In genomic region chr5:75149380-75149779, GRCm38 (mm10) we compare ENCODE assay signal across 8 mouse cellular contexts. TPM values are rescaled to one million over a fixed set of nuclear protein-coding genes. Genes with fewer than 3 reads are reported as not detected.
DNase-seq lines count a peak whose midpoint lies in the region; ATAC-seq and TF ChIP-seq lines count a peak whose summit lies in the region.

No protein-coding gene starts in this region.

- no peak for DNase-seq in forebrain, postnatal 0 days
- DNase-seq in lung, adult 18-20 months: no peak
- DNase-seq in adrenal gland, postnatal 25 days: no peak
- no peak for DNase-seq in gastrocnemius, postnatal 25 days

- H3K4me2 ChIP-seq in forebrain, embryonic 12.5 days: peak overlapping the region; percentile 38
- H3K4me2 ChIP-seq in forebrain, postnatal 0 days (ENCODE audit: low read depth): no peak overlapping the region
- peak overlapping the region; percentile 49 for H3K4me2 ChIP-seq in lung, embryonic 15.5 days
- H3K4me2 ChIP-seq in hindbrain, embryonic 12.5 days (replicated peaks): peak overlapping the region; percentile 39
- peak overlapping the region; percentile 32 for H3K4me2 ChIP-seq in neural tube, embryonic 15.5 days

- no peak overlapping the region for H3K27ac ChIP-seq in forebrain, embryonic 12.5 days
- H3K27ac ChIP-seq in forebrain, postnatal 0 days (ENCODE audit: low read depth, low read length): no peak overlapping the region
- no peak overlapping the region for H3K27ac ChIP-seq in lung, embryonic 15.5 days
- H3K27ac ChIP-seq in hindbrain, embryonic 12.5 days: peak overlapping the region; percentile 58; the same call in 1 of the 2 replicates
- 0 out of 2 replicates have a peak overlapping the region, but pooled peaks have one; percentile 2 for H3K27ac ChIP-seq in neural tube, embryonic 15.5 days (replicated peaks)

- no peak for ATAC-seq in forebrain, embryonic 12.5 days (ENCODE audit: low FRiP score)
- ATAC-seq in forebrain, postnatal 0 days: no peak
- ATAC-seq in lung, embryonic 15.5 days (ENCODE audit: borderline replicate concordance, extremely low read depth, low FRiP score, low TSS enrichment): no peak
- no peak for ATAC-seq in hindbrain, embryonic 12.5 days (ENCODE audit: low FRiP score)
- ATAC-seq in neural tube, embryonic 15.5 days (ENCODE audit: low FRiP score): no peak

- H3K4me3 ChIP-seq in forebrain, embryonic 12.5 days (replicated peaks): no peak overlapping the region
- H3K4me3 ChIP-seq in forebrain, postnatal 0 days (ENCODE audit: low read depth, low read length): no peak overlapping the region
- no peak overlapping the region for H3K4me3 ChIP-seq in lung, embryonic 15.5 days
- H3K4me3 ChIP-seq in hindbrain, embryonic 12.5 days: peak overlapping the region; percentile 18
- no peak overlapping the region for H3K4me3 ChIP-seq in neural tube, embryonic 15.5 days (replicated peaks)

- 2% methylated on average over 10 of the region's 10 CpGs for WGBS in forebrain, embryonic 12.5 days
- WGBS in forebrain, postnatal 0 days: 14% methylated on average over 10 of the region's 10 CpGs
- WGBS in lung, embryonic 15.5 days: 14% methylated on average over 10 of the region's 10 CpGs
- 3% methylated on average over 10 of the region's 10 CpGs for WGBS in hindbrain, embryonic 12.5 days
- WGBS in neural tube, embryonic 15.5 days: 4% methylated on average over 10 of the region's 10 CpGs

- H3K36me3 ChIP-seq in forebrain, embryonic 12.5 days (replicated peaks): no peaks in the 10 kb centered on the region
- H3K36me3 ChIP-seq in forebrain, postnatal 0 days (ENCODE audit: insufficient read depth): no peaks in the 10 kb centered on the region
- H3K36me3 ChIP-seq in lung, embryonic 15.5 days: no peaks in the 10 kb centered on the region
- H3K36me3 ChIP-seq in hindbrain, embryonic 12.5 days: no peaks in the 10 kb centered on the region
- no peaks in the 10 kb centered on the region for H3K36me3 ChIP-seq in neural tube, embryonic 15.5 days

- H3K9me3 ChIP-seq in forebrain, embryonic 12.5 days: no peaks in the 10 kb centered on the region
- no peaks in the 10 kb centered on the region for H3K9me3 ChIP-seq in forebrain, postnatal 0 days (ENCODE audit: low read length)
- no peaks in the 10 kb centered on the region for H3K9me3 ChIP-seq in lung, embryonic 15.5 days
- no peaks in the 10 kb centered on the region for H3K9me3 ChIP-seq in hindbrain, embryonic 12.5 days (replicated peaks)
- no peaks in the 10 kb centered on the region for H3K9me3 ChIP-seq in neural tube, embryonic 15.5 days (replicated peaks)

- H3K27me3 ChIP-seq in forebrain, embryonic 12.5 days: peaks cover 93% of the 10 kb centered on the region
- H3K27me3 ChIP-seq in forebrain, postnatal 0 days (ENCODE audit: insufficient read depth, low read length): peaks cover 79% of the 10 kb centered on the region
- H3K27me3 ChIP-seq in lung, embryonic 15.5 days: peaks cover 84% of the 10 kb centered on the region
- H3K27me3 ChIP-seq in hindbrain, embryonic 12.5 days: peaks cover 96% of the 10 kb centered on the region
- peaks cover 86% of the 10 kb centered on the region for H3K27me3 ChIP-seq in neural tube, embryonic 15.5 days (replicated peaks)

- TF ChIP-seq CTCF in forebrain, postnatal 0 days (IDR thresholded peaks at IDR 0.05; ENCODE audit: low read depth): no peak

- peaks cover 54% of the 10 kb centered on the region for H3K4me1 ChIP-seq in forebrain, embryonic 12.5 days
- peaks cover 13% of the 10 kb centered on the region; the same call in 1 of the 2 replicates for H3K4me1 ChIP-seq in forebrain, postnatal 0 days (ENCODE audit: insufficient read depth)
- peaks cover 15% of the 10 kb centered on the region for H3K4me1 ChIP-seq in lung, embryonic 15.5 days
- H3K4me1 ChIP-seq in hindbrain, embryonic 12.5 days: peaks cover 46% of the 10 kb centered on the region
- peaks cover 48% of the 10 kb centered on the region for H3K4me1 ChIP-seq in neural tube, embryonic 15.5 days

- H3K9ac ChIP-seq in forebrain, embryonic 12.5 days: no peak overlapping the region
- H3K9ac ChIP-seq in forebrain, postnatal 0 days: no peak overlapping the region
- no peak overlapping the region for H3K9ac ChIP-seq in lung, embryonic 15.5 days
- H3K9ac ChIP-seq in hindbrain, embryonic 12.5 days: no peak overlapping the region
- no peak overlapping the region for H3K9ac ChIP-seq in neural tube, embryonic 15.5 days (replicated peaks)

RNA-seq across cellular contexts. Expression of gene Pdgfra, which starts 2.7 kb away (rescaled TPM):
- 15.7 and 18.9 TPM in 2 replicates for polyA plus RNA-seq in forebrain, embryonic 12.5 days (2016; fragmentation: Nextera tagmentation; extraction: Ambion mirVana)
- 43.9 and 49.9 TPM in 2 replicates for total RNA-seq in forebrain, postnatal 0 days (2014; rRNA removed)
- 10.0 and 14.0 TPM in 2 replicates for polyA plus RNA-seq in forebrain, postnatal 0 days (2015; fragmentation: Nextera tagmentation; extraction: Ambion mirVana)
- 39.5 and 43.6 TPM in 2 replicates for polyA plus RNA-seq in lung, embryonic 15.5 days (2015; fragmentation: Nextera tagmentation; extraction: Ambion mirVana)
- 50.1 and 60.1 TPM in 2 replicates for polyA plus RNA-seq in hindbrain, embryonic 12.5 days (2016; fragmentation: Nextera tagmentation; extraction: Ambion mirVana)
- polyA plus RNA-seq in neural tube, embryonic 15.5 days (2015; fragmentation: Nextera tagmentation; extraction: Ambion mirVana): 16.0 and 18.9 TPM in 2 replicates
- 20.0 and 22.9 TPM in 2 replicates for total RNA-seq in adrenal gland, postnatal 25 days (2021)
- total RNA-seq in gastrocnemius, postnatal 25 days (2021): 10 to 100 TPM; 16.1 to 18.0 TPM

Comparison
In these comparisons a context has a peak if more than half of its experiments do, and no peak if none do; other contexts are left out.
1. H3K27ac ChIP-seq: peak in hindbrain, embryonic 12.5 days (single experiment) and neural tube, embryonic 15.5 days (single experiment); none in forebrain, embryonic 12.5 days (single experiment), forebrain, postnatal 0 days (single experiment) and lung, embryonic 15.5 days (single experiment).